Mouse (Mus musculus): ENCODE data around the gene Plxna4. TPM values are rescaled to one million over a fixed set of nuclear protein-coding genes. Genes with fewer than 3 reads are reported as not detected.

Plxna4 gene
- total RNA-seq, 4 experiments from 2014 or later, result 5.7 to 11.7 (median 8.1) TPM

GRCm38 (mm10) chr6:32472062-32472461, 115.9 kb downstream of the Plxna4 start:
- no peak for DNase-seq

DNA sequence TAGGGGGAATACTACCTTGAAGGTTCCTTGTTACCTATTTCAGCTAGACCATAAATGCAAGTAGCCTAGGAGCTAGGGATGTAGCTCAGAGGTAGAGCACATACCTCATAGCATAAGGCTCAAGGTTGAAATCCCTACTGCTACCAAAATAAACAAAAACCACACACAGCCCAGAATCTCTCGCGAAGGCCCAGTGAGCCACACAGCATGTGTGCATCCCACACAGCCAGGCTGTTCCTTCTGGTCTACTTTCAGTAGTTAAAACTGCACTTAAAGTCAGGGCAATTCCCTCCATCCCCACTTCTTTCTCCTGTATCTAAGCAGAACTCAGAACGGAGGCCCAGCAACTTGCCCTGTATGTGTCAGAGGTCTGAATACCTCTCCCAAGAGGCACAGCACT, 116.4 kb downstream of the Plxna4 start:
- DNase-seq, result no peak

- no peak for DNase-seq
Observed at GRCm38 (mm10) chr6:32469196-32469595, 118.8 kb downstream of the Plxna4 start.

DNA sequence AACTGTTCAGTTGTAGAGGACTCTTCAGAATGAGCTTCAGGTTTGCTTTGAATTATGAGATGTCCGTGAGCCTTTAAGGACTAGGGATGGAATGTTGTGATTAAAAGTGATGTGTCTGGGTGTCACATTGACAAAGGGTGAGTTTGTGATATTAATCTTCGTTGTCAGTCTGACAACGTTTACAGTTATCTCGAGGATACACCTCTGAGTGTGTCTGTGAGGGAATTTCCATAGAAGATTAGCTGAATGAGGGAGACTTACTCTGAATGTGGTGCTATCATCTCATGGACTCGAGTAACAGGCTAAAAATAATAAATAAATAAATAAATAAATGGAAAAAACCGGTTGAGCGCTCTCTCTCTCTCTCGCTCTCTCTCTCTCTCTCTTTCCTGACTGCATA, 122.9 kb downstream of the Plxna4 start:
- no peak for DNase-seq

DNA sequence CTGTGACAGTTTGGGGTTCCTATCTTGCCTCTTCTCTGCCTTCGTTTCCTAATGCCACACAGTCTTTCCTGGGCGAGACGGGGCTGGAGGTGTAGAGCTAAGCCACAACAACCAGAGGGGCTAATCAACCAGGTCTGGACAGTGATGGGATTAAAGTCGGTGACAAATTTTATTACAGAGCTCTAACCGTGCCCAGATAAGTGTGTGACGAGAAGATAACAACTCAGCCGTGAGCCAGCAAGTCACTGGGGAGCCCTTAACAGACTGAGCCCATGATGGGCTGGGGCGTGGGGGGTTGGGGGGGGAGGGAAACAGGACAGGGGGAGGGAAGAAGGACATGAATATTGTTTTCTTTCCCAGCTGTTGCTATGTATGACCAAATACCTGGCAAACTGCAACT, 123.4 kb downstream of the Plxna4 start:
- no peak for DNase-seq

GRCm38 (mm10) chr6:32464046-32464445, 123.9 kb downstream of the Plxna4 start:
- no peak for DNase-seq

DNA sequence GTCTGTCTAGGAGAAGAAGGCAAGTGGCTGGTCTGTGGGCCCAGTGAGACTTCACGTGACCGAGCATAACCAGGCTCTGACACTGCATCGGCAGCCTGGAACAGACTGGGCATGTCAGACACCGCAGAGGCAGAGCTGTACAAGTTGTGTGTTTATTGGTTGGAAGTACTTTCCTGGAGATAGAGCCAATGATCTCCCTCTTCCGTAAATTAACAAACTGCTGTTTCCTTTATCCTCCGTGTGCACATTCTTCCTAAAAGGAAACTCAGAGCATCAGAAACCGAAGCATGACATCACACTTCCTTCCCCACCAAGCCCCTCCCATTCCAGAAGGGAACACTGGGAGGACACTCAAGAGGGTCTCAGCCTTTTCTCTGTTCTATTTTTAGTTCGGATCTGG, 127.6 kb downstream of the Plxna4 start:
- no peak for DNase-seq

DNA sequence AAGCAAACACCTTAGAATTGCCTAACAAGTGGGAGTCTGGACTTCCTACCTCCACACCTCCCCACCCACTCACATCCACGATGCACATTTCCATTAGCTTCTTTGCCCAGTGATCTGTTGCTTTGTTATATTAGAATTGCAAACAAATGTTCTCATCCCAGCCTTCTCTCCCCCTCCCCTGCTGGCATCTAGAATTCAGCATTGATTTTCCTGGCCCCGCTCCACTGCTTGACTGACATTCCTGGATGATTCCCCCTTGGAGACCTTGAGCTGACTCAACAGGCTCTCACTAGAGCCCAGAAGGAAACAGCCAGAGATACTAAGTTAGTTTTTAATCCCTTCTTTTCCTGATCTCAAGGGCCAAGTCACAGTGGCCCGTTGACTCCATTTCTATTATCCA, 131.4 kb downstream of the Plxna4 start:
- DNase-seq, result no peak

DNA sequence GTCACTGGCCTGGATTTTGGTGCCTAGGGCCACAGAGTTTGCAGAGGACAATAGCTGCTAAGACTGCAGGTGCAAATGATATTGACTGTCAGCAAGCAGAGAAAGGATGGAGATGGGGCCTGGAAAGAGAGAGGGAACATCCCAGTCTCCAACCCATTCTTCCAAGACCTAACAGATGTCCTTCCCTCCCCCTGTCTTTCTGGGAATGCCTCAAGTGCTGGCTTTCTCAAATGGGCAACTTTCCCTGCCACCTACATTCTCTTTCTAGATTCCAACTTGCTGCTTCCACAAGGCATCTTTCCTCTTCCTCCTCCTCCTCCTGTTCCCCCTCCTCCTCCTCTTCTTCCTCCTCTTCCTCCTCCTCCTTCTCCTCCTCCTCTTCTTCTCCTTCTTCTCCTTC, 136.1 kb downstream of the Plxna4 start:
- no peak for DNase-seq

DNA sequence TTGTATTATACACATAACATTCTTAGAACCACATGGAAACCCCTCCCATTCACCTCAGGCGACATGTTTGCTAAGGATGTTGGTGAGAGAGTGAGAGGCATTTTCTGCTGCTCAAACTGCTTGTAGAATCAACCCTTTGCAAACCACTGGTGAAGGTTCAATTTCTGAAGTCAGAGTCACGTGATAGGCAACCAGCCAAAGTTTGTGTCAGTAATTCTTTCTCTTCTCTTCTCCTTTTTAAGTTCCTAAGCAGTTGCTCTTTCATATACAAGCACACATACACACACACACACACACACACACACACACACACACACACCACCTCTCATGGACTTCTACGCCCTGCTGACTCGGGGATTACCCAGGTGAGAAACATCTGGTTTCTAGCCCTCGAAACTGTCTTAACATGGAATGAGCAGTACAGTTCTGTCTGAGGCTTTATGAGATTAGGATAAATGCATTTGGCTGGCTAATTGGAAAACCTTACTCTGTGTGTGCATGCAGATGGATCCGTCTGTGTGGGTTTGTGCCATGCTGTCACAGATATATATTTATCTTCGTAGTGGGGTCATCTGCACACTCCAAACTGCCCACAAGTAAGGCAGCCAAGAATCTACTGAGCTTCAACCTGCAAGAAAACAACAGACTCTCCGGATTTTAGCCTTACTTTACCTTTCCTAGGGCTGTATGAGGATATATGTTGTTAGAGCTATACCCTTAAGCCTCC, 138.6 kb downstream of the Plxna4 start:
- DNase-seq, result no peak

DNA sequence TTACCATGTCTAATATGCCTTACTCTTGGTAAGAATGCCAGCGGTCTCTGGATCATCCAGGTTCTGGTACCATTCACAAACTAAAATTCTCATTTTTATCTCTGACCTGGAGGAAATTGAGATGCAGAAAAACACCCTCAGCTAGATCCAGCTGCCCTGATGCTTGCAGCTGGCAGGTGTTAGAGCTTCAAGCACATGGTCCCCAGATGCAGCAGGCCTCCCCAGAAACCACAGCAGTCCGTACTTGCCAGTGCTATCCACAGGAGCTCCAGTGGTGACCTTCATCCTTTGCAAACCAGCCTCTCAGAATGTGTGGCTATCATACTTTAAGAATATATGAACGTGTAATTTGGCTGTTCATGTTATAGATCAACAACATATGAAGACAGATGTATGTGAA, 139.2 kb downstream of the Plxna4 start:
- DNase-seq, result no peak

GRCm38 (mm10) chr6:32446276-32446675, 141.7 kb downstream of the Plxna4 start:
- no peak for DNase-seq

DNA sequence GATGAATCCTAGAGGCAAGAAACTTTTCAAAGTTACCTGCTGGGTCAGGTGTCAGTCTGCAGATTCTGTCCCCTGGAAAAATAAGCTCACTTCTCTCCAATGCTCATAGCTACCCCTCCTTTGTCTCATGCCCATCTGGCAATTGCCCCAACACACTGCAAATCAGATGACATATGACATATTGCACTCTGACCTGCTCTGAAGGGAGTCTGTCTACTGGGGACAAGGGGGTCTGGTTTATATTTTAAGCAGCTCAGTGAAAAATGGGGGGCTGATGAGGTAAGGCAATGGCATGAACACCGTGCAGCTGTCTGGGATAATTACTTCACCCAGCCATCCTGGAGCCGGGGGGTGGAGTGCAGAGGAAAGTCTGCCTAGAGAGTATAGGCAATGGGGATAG, 142.7 kb downstream of the Plxna4 start:
- DNase-seq, result no peak

DNA sequence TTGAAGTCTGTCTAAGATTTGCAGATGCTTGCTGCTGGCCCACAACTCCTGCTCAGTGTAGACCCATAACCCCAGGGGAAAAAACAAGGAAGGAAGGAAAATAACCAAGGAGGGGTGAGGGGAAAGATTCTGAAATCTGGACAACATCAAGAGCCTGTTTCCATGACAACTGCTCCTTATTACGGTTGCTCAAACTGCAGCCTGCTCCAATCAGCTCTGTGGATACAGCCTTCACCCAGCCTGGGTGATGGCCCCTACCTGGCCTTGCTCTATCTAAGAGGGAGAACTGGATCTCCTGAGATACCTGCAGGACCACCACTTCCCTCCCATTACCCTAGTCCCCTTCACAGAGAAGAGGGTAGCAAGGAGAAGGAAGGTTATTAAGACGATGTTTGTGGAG, 143.6 kb downstream of the Plxna4 start:
- no peak for DNase-seq

GRCm38 (mm10) chr6:32443679-32444078, 144.3 kb downstream of the Plxna4 start:
- no peak for DNase-seq

DNA sequence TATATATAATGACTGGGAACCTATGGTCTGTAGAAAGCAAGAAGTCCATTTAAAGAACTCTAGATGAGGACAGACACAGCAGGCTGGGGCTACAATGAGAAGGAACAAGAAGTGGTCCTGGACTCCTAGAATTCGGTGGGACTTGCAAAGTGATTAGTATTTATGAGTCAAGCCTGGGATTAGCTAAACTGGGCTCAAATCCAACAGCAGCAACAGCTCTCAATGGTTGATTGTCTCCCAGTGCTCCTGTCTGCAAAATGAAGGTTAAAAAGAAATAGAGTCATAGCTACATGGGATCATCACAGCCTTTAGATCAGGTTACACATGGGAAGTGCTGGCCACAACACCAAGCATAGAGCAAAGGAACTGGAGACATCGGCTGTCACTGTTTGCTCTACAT, 148.6 kb downstream of the Plxna4 start:
- DNase-seq, result no peak

DNA sequence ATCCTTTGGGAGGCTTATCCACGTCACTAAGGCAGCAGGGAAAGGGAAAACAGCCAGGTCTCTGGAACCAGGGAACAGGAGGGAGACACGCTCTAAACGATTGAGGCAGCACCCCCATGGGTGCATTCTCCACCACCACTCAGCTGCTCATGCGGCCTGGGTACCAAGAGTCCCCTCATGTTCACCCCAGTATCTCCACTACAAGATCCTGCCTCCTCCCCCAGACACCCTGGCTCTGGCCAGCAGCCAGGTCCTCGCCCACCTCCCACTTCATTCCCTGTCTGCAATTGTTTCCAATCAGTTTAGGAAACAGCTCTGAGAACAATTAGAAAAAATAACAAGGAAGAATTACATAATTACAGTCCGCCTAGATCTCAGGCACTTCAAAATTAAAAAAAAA, 150.8 kb downstream of the Plxna4 start:
- DNase-seq, result no peak

GRCm38 (mm10) chr6:32423124-32423523, 164.9 kb downstream of the Plxna4 start:
- no peak for DNase-seq

GRCm38 (mm10) chr6:32420610-32421009, 167.4 kb downstream of the Plxna4 start:
- no peak for DNase-seq

- no peak for DNase-seq
Observed at GRCm38 (mm10) chr6:32417351-32417750, 170.6 kb downstream of the Plxna4 start.

- no peak for DNase-seq
Observed at GRCm38 (mm10) chr6:32411325-32411724, 176.7 kb downstream of the Plxna4 start.

GRCm38 (mm10) chr6:32409625-32410024, 178.4 kb downstream of the Plxna4 start:
- DNase-seq, result no peak

GRCm38 (mm10) chr6:32407574-32408185, 180.3 kb downstream of the Plxna4 start:
- no peak for DNase-seq

- no peak for DNase-seq
Observed at GRCm38 (mm10) chr6:32406316-32407095, 181.5 kb downstream of the Plxna4 start.
